Mouse (Mus musculus): Measurements from ENCODE around the gene Sdccag8. TPM values are rescaled to one million over a fixed set of nuclear protein-coding genes. Genes with fewer than 3 reads are reported as not detected.

Gene Sdccag8
- polyA plus RNA-seq, 1 experiment from 2014 or later = 18.2 TPM

GRCm38 (mm10) chr1:176994087-176994486 lies 179.6 kb downstream of the Sdccag8 start:
- Histone ChIP-seq H3K27ac (replicated peaks; ENCODE audit: low read depth, low read length) (peak overlapping the region; percentile 61), H3K9me3 (ENCODE audit: control insufficient read depth, low read length) (no peaks in the 10 kb centered on the region)
- DNase-seq (ENCODE audit: low spot score) = peak; percentile 65

DNA sequence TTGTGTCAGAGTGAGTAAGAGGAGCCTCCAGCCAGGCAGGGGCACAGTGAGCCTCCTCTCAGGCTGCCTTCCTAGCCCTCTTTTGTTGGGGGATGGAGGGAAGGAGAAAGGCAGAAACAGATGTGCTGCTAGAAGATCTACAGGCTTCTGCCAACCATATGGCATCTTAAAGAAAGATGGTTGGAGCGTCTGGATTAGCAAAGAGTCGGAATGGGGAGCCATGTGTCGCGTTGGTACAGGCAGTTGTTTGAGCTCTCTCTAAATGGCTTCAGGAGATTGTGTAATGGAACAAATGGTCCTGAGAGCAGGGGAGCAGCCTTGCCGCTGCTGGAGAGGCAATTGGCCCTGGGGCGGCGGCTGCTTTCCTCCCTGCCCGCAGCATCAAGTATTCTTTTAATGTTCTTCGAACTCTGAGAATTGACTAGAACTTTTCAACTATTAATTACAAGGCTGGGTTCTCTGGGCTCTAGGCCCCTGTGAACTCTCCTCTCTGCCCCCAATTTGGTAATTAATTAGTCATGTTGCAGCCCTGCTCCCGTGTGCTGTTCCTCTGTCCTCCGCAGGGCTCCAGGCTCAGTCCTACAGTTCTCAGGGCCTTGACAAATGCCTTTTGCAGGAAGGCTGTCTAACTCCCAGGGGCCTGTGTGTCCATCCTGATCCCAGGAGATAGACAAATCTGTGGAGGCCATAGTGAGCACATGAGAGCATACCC lies 180.4 kb downstream of the Sdccag8 start:
- H3K4me3 ChIP-seq (ENCODE audit: low read depth, low read length) = no peak overlapping the region
- peaks cover 44% of the 10 kb centered on the region for H3K4me1 ChIP-seq (ENCODE audit: control insufficient read depth, insufficient read depth, low read length)
- H3K27ac ChIP-seq (replicated peaks; ENCODE audit: low read depth, low read length) = peak overlapping the region; percentile 63
- no peaks in the 10 kb centered on the region for H3K36me3 ChIP-seq (ENCODE audit: control insufficient read depth, insufficient read depth, low read length)
- H3K27me3 ChIP-seq (replicated peaks; ENCODE audit: control insufficient read depth, insufficient read depth, low read length) = peaks cover 3% of the 10 kb centered on the region; the same call in 1 of the 2 replicates
- peak; percentile 60 for ATAC-seq (ENCODE audit: low read depth)
- H3K9ac ChIP-seq (ENCODE audit: low read depth, low read length) = no peak overlapping the region
- WGBS = 19% methylated on average over 11 of the region's 11 CpGs
- DNase-seq (ENCODE audit: low spot score) = peak; percentile 88
- no peaks in the 10 kb centered on the region for H3K9me3 ChIP-seq (ENCODE audit: control insufficient read depth, low read length)
- no peak overlapping the region for H3K4me2 ChIP-seq (ENCODE audit: low read depth, low read length)

More at GRCm38 (mm10) chr1:176994087-176994486, 179.6 kb downstream of the Sdccag8 start:
- no peak overlapping the region for H3K4me2 ChIP-seq (ENCODE audit: low read depth, low read length)
- no peak overlapping the region for H3K4me3 ChIP-seq (ENCODE audit: low read depth, low read length)
- peaks cover 40% of the 10 kb centered on the region for H3K4me1 ChIP-seq (ENCODE audit: control insufficient read depth, insufficient read depth, low read length)
- WGBS = 33% methylated on average over 7 of the region's 7 CpGs
- H3K27me3 ChIP-seq (replicated peaks; ENCODE audit: control insufficient read depth, insufficient read depth, low read length) = peaks cover 3% of the 10 kb centered on the region; the same call in 1 of the 2 replicates
- no peak overlapping the region for H3K9ac ChIP-seq (ENCODE audit: low read depth, low read length)
- H3K36me3 ChIP-seq (ENCODE audit: control insufficient read depth, insufficient read depth, low read length) = no peaks in the 10 kb centered on the region
- ATAC-seq (ENCODE audit: low read depth) = no peak

GRCm38 (mm10) chr1:176995419-176995775 lies 180.9 kb downstream of the Sdccag8 start:
- no peak for ATAC-seq (ENCODE audit: low read depth)
- Histone ChIP-seq H3K27ac (replicated peaks; ENCODE audit: low read depth, low read length) (peak overlapping the region; percentile 63), H3K4me2 (ENCODE audit: low read depth, low read length) (no peak overlapping the region)

DNA sequence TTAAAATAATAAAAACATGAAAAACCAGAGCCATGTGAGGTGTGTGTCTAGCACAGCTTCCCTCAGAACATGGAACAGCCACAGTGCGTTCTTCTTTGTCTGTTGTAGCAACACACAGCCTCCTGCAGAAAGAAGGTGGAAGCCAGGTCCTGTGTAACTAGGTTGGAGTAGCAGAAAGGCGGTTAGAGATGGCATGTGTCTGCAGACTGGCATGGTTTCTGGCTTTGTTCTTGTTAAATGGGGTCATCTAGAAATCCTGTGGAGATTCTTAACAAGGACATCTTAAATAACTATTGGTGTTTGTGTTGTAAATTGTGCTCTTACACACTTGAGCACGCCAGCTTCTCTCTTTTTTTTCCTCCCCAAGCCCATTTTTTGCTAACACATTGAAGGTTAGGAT lies 181.7 kb downstream of the Sdccag8 start:
- WGBS = 86% methylated on average over 3 of the region's 3 CpGs

More at GRCm38 (mm10) chr1:176995419-176995775, 180.9 kb downstream of the Sdccag8 start:
- peaks cover 44% of the 10 kb centered on the region for H3K4me1 ChIP-seq (ENCODE audit: control insufficient read depth, insufficient read depth, low read length)
- no peaks in the 10 kb centered on the region for H3K9me3 ChIP-seq (ENCODE audit: control insufficient read depth, low read length)
- peaks cover 3% of the 10 kb centered on the region; the same call in 1 of the 2 replicates for H3K27me3 ChIP-seq (replicated peaks; ENCODE audit: control insufficient read depth, insufficient read depth, low read length)
- H3K9ac ChIP-seq (ENCODE audit: low read depth, low read length) = no peak overlapping the region
- WGBS = 85% methylated on average over 4 of the region's 4 CpGs
- no peak for DNase-seq (ENCODE audit: low spot score)
- no peak overlapping the region for H3K4me3 ChIP-seq (ENCODE audit: low read depth, low read length)
- no peaks in the 10 kb centered on the region for H3K36me3 ChIP-seq (ENCODE audit: control insufficient read depth, insufficient read depth, low read length)

DNA sequence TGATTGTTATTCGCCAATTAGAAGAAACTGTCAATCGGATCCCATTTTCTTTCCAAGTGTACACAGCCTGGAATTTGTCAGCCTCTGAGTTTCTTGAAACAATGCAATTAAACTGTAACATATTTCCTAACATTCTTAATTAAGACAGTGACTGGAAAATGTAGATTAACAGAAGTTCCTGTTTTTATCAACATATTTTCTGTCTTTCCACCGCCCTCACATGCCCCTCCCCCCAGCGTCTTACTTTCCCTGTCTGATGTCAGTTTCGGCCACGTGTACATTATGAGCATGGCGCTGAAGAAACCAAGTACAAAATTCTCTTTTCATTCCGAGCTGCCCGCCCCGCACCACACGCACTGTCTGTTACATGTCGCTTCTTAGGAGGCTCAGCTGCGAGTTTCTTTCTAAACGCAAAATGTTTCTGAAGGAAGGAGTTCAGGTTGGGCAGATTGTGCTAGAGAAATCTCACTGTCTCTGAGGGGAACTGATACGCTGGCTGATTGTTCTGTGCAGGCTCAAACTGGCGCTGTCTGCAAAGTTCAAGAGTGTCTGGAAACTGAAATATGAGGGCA lies 182.3 kb downstream of the Sdccag8 start:
- H3K27ac ChIP-seq (replicated peaks; ENCODE audit: low read depth, low read length) = peak overlapping the region; percentile 50; the same call in 1 of the 2 replicates
- ATAC-seq (ENCODE audit: low read depth) (0 out of 2 replicates have a peak, but pooled peaks have one; percentile 24), DNase-seq (ENCODE audit: low spot score) (peak; percentile 66)
- peak overlapping the region; percentile 43; the same call in 1 of the 2 replicates for H3K9ac ChIP-seq (ENCODE audit: low read depth, low read length)
- H3K36me3 ChIP-seq (ENCODE audit: control insufficient read depth, insufficient read depth, low read length) = no peaks in the 10 kb centered on the region
- no peaks in the 10 kb centered on the region for H3K9me3 ChIP-seq (ENCODE audit: control insufficient read depth, low read length)
- no peak overlapping the region for H3K4me3 ChIP-seq (ENCODE audit: low read depth, low read length)
- 29% methylated on average over 16 of the region's 16 CpGs for WGBS
- H3K4me2 ChIP-seq (ENCODE audit: low read depth, low read length) = peak overlapping the region; percentile 40
- peaks cover 3% of the 10 kb centered on the region; the same call in 1 of the 2 replicates for H3K27me3 ChIP-seq (replicated peaks; ENCODE audit: control insufficient read depth, insufficient read depth, low read length)
- H3K4me1 ChIP-seq (ENCODE audit: control insufficient read depth, insufficient read depth, low read length) = peaks cover 44% of the 10 kb centered on the region

More for the DNA sequence above, 181.7 kb downstream of the Sdccag8 start:
- no peak overlapping the region for H3K9ac ChIP-seq (ENCODE audit: low read depth, low read length)
- H3K36me3 ChIP-seq (ENCODE audit: control insufficient read depth, insufficient read depth, low read length) = no peaks in the 10 kb centered on the region
- no peaks in the 10 kb centered on the region for H3K9me3 ChIP-seq (ENCODE audit: control insufficient read depth, low read length)
- no peak for ATAC-seq (ENCODE audit: low read depth)
- 0 out of 2 replicates have a peak overlapping the region, but pooled peaks have one; percentile 50 for H3K27ac ChIP-seq (replicated peaks; ENCODE audit: low read depth, low read length)
- no peak for DNase-seq (ENCODE audit: low spot score)
- peaks cover 3% of the 10 kb centered on the region; the same call in 1 of the 2 replicates for H3K27me3 ChIP-seq (replicated peaks; ENCODE audit: control insufficient read depth, insufficient read depth, low read length)
- peaks cover 44% of the 10 kb centered on the region for H3K4me1 ChIP-seq (ENCODE audit: control insufficient read depth, insufficient read depth, low read length)
- H3K4me2 ChIP-seq (ENCODE audit: low read depth, low read length) = no peak overlapping the region
- no peak overlapping the region for H3K4me3 ChIP-seq (ENCODE audit: low read depth, low read length)

DNA sequence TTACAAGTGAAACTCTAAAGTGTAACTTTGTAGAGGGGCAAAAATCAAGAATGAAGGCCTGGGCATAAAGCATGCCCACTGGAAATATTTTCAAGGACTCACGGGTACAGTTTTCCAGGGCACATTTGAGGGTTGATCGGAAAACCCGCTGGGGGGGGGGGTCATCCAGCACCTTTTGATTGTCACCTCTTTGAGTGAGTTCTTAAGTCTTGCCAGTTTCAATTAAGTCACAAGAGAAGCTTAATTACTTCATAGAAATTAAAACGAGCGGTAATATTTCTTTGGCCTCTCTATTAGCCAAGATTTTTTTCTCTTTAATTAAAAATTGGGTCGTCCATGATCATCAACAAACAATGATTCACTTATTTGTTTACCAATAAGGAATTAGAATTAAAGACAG lies 182.8 kb downstream of the Sdccag8 start:
- H3K4me1 ChIP-seq (ENCODE audit: control insufficient read depth, insufficient read depth, low read length) = peaks cover 44% of the 10 kb centered on the region
- H3K9ac ChIP-seq (ENCODE audit: low read depth, low read length) = no peak overlapping the region
- H3K27ac ChIP-seq (replicated peaks; ENCODE audit: low read depth, low read length) = peak overlapping the region; percentile 50; the same call in 1 of the 2 replicates
- H3K4me3 ChIP-seq (ENCODE audit: low read depth, low read length) = no peak overlapping the region
- 46% methylated on average over 6 of the region's 6 CpGs for WGBS
- peaks cover 3% of the 10 kb centered on the region; the same call in 1 of the 2 replicates for H3K27me3 ChIP-seq (replicated peaks; ENCODE audit: control insufficient read depth, insufficient read depth, low read length)
- ATAC-seq (ENCODE audit: low read depth) (no peak), DNase-seq (ENCODE audit: low spot score) (no peak)
- H3K4me2 ChIP-seq (ENCODE audit: low read depth, low read length) = peak overlapping the region; percentile 40
- H3K36me3 ChIP-seq (ENCODE audit: control insufficient read depth, insufficient read depth, low read length) = no peaks in the 10 kb centered on the region
- H3K9me3 ChIP-seq (ENCODE audit: control insufficient read depth, low read length) = no peaks in the 10 kb centered on the region

DNA sequence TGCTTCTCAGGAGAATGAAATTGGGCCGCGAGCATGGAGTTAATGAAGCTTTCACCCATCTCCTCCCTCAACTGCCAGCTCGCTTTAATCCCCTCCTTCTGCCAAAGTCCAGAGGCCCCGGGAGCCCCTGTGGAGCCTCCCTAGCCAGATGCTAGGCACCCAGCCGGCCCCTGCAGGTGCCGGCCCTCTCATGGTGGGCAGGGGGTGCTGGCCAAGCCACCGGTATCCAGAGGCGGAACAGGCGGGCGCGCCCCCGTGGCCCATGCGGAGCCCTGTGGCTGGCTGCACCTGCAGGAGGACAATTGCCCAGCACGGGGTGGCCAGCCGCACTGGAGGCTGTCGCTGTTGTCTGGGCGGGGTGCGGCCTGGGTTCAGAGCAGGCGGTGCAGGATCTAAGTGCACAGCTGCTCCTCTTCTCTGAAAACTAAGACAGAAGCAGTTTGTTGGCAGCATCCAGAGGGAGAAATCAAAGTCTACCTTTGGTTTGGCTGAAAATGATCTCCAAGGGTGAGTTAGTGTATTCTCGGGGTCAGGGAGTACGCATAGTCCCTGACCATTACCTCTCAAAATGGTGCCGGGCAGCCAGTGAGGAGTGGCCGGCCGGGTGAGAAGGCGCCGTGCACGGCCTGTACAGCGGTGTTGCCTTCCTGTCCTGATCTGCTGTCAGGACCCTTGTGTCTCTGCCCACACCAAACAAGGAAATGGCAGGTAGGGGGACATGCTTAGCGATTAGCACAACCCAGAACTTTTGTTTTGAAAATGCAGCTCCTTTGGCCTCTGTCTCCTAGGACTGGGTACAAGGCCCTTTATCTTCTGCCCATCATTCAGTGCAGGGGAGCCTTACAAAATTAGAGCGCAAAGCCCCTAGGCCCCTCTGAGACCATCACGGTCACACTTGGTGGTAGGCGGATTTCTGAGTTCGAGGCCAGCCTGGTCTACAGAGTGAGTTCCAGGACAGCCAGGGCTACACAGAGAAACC lies 183.5 kb downstream of the Sdccag8 start:
- peak; percentile 47 for ATAC-seq (ENCODE audit: low read depth)
- Histone ChIP-seq H3K4me1 (ENCODE audit: control insufficient read depth, insufficient read depth, low read length) (peaks cover 44% of the 10 kb centered on the region), H3K27ac (replicated peaks; ENCODE audit: low read depth, low read length) (no peak overlapping the region), H3K4me2 (ENCODE audit: low read depth, low read length) (peak overlapping the region; percentile 24; the same call in 1 of the 2 replicates), H3K36me3 (ENCODE audit: control insufficient read depth, insufficient read depth, low read length) (no peaks in the 10 kb centered on the region), H3K9ac (ENCODE audit: low read depth, low read length) (no peak overlapping the region), H3K4me3 (ENCODE audit: low read depth, low read length) (no peak overlapping the region), H3K9me3 (ENCODE audit: control insufficient read depth, low read length) (no peaks in the 10 kb centered on the region), H3K27me3 (replicated peaks; ENCODE audit: control insufficient read depth, insufficient read depth, low read length) (peaks cover 3% of the 10 kb centered on the region; the same call in 1 of the 2 replicates)
- 53% methylated on average over 25 of the region's 33 CpGs for WGBS
- no peak for DNase-seq (ENCODE audit: low spot score)

DNA sequence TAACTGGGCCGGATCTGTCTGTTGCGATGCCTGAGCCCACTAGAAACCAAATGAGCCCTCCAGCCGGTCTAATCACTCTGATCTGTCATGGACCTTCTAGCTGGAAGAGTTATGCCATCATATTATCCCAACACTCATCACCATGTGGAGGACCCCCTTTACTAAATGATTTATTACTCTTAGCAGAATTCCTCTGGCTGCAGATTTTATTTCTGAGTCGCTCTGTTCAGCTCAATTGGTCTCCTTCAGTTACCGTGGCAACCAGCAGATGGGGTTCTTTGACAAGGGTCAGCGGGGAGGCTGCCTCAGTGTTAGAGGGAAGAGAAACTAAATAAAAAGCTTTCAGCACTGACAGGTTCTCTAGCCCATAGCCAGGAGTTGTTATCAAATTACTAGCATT lies 184.6 kb downstream of the Sdccag8 start:
- DNase-seq (ENCODE audit: low spot score) (peak; percentile 74), ATAC-seq (ENCODE audit: low read depth) (no peak; the same call in 1 of the 2 replicates)
- WGBS = 31% methylated on average over 6 of the region's 6 CpGs
- Histone ChIP-seq H3K4me2 (ENCODE audit: low read depth, low read length) (no peak overlapping the region), H3K4me1 (ENCODE audit: control insufficient read depth, insufficient read depth, low read length) (peaks cover 37% of the 10 kb centered on the region), H3K4me3 (ENCODE audit: low read depth, low read length) (no peak overlapping the region), H3K9ac (ENCODE audit: low read depth, low read length) (no peak overlapping the region), H3K36me3 (ENCODE audit: control insufficient read depth, insufficient read depth, low read length) (no peaks in the 10 kb centered on the region), H3K9me3 (ENCODE audit: control insufficient read depth, low read length) (no peaks in the 10 kb centered on the region), H3K27me3 (replicated peaks; ENCODE audit: control insufficient read depth, insufficient read depth, low read length) (peaks cover 3% of the 10 kb centered on the region; the same call in 1 of the 2 replicates), H3K27ac (replicated peaks; ENCODE audit: low read depth, low read length) (no peak overlapping the region)
